Mouse (Mus musculus): ENCODE results near the gene Dnah17.

Dnah17 gene

GRCm38 (mm10) chr11:118085961-118086360, 44.5 kb downstream of the Dnah17 start:
- no peak for DNase-seq (ENCODE audit: low spot score)

- DNase-seq (ENCODE audit: low spot score) = no peak
Observed at GRCm38 (mm10) chr11:118085176-118085575, 45.3 kb downstream of the Dnah17 start.

GRCm38 (mm10) chr11:118084266-118084665, 46.2 kb downstream of the Dnah17 start:
- no peak for DNase-seq (ENCODE audit: low spot score)

GRCm38 (mm10) chr11:118083811-118084210, 46.6 kb downstream of the Dnah17 start:
- DNase-seq (ENCODE audit: low spot score) = no peak

- no peak for DNase-seq (ENCODE audit: low spot score)
Observed at GRCm38 (mm10) chr11:118082294-118082693, 48.1 kb downstream of the Dnah17 start.

GRCm38 (mm10) chr11:118079750-118080149, 50.7 kb downstream of the Dnah17 start:
- no peak for DNase-seq (ENCODE audit: low spot score)

- no peak for DNase-seq (ENCODE audit: low spot score)
Observed at GRCm38 (mm10) chr11:118076929-118077328, 53.5 kb downstream of the Dnah17 start.

GRCm38 (mm10) chr11:118075035-118075522, 55.4 kb downstream of the Dnah17 start:
- DNase-seq (ENCODE audit: low spot score) = no peak

GRCm38 (mm10) chr11:118071227-118071912, 59.1 kb downstream of the Dnah17 start:
- no peak for DNase-seq (ENCODE audit: low spot score)

GRCm38 (mm10) chr11:118068812-118069332, 61.6 kb downstream of the Dnah17 start:
- no peak for DNase-seq (ENCODE audit: low spot score)

GRCm38 (mm10) chr11:118067588-118067987, 62.8 kb downstream of the Dnah17 start:
- no peak for DNase-seq (ENCODE audit: low spot score)

- DNase-seq (ENCODE audit: low spot score) = no peak
Observed at GRCm38 (mm10) chr11:118060038-118060437, 70.4 kb downstream of the Dnah17 start.

- no peak for DNase-seq (ENCODE audit: low spot score)
Observed at GRCm38 (mm10) chr11:118058872-118059271, 71.6 kb downstream of the Dnah17 start.

- DNase-seq (ENCODE audit: low spot score) = no peak
Observed at GRCm38 (mm10) chr11:118058367-118058766, 72.1 kb downstream of the Dnah17 start.

GRCm38 (mm10) chr11:118050174-118050573, 80.3 kb downstream of the Dnah17 start:
- DNase-seq (ENCODE audit: low spot score) = no peak

GRCm38 (mm10) chr11:118049641-118050040, 80.8 kb downstream of the Dnah17 start:
- no peak for DNase-seq (ENCODE audit: low spot score)

GRCm38 (mm10) chr11:118043293-118043907, 87.0 kb downstream of the Dnah17 start:
- DNase-seq (ENCODE audit: low spot score) = no peak

- no peak for DNase-seq (ENCODE audit: low spot score)
Observed at GRCm38 (mm10) chr11:118042791-118043190, 87.6 kb downstream of the Dnah17 start.

- no peak for DNase-seq (ENCODE audit: low spot score)
Observed at GRCm38 (mm10) chr11:118035068-118035467, 95.4 kb downstream of the Dnah17 start.

GRCm38 (mm10) chr11:118034395-118034794, 96.0 kb downstream of the Dnah17 start:
- no peak for DNase-seq (ENCODE audit: low spot score)

- no peak for DNase-seq (ENCODE audit: low spot score)
Observed at GRCm38 (mm10) chr11:118031134-118031533, 99.3 kb downstream of the Dnah17 start.

- no peak for DNase-seq (ENCODE audit: low spot score)
Observed at GRCm38 (mm10) chr11:118029170-118029569, 101.3 kb downstream of the Dnah17 start.

- no peak for DNase-seq (ENCODE audit: low spot score)
Observed at GRCm38 (mm10) chr11:118024111-118024510, 106.3 kb downstream of the Dnah17 start.
